Mouse (Mus musculus): ENCODE data around the gene Sytl2.

GRCm38 (mm10) chr7:90325166-90325565 lies 23.1 kb downstream of the Sytl2 start:
- no peak for TF ChIP-seq POLR2A (IDR thresholded peaks at IDR 0.05; ENCODE audit: low read depth, low read length)
- TF ChIP-seq CTCF (IDR thresholded peaks at IDR 0.05; ENCODE audit: extremely low read depth, insufficient read depth, insufficient read length, insufficient replicate concordance) = no peak
